In the genomic region with DNA sequence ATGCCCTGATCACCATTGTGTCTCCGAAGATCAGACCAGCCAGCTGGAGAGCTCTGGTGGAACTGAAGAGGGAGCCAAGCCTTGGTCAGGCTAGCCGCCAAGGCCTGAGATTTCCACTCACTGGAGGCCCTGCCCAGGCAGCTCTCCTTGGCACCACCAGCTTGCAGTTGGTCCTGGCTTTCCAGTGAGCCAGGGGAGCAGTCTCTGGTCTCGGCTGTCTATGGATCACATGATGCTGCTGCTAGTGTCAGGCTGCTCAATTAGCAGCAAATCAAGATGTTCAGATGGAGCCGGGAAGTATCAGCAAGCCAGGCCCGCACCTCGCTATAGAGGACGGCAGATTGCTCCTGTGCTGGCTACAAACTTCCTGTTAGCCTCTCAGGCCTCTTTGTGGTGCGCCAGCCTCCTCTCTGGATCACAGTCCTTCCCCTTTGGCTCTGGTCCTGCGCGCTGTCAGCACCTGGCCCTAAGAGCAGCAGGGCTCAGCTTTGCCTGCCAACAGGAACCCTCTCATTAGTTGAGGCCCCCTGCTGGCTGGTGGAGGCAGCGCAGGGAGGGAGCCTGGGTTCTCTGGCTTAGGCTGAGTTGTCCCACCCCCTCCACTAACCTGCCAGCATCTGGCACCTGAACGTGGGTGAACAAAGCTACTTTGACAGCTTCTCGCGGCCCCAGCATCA, we compare ENCODE assay signal across 8 mouse cellular contexts.
DNase-seq lines count a peak whose midpoint lies in the region; ATAC-seq lines count a peak whose summit lies in the region.

No protein-coding gene starts in this region.

- peaks cover 8% of the 10 kb centered on the region; the same call in 1 of the 2 replicates for H3K4me1 ChIP-seq in hindbrain, embryonic 12.5 days

- DNase-seq in adrenal gland, adult 8-10 months = peak; percentile 60
- DNase-seq in gastrocnemius, adult 18-20 months (ENCODE audit: low spot score) = peak; percentile 83
- peak; percentile 74 to 77 for DNase-seq in layer of hippocampus, postnatal 36 days
- DNase-seq in lung, postnatal 25 days (ENCODE audit: low spot score) = peak; percentile 86
- peak; percentile 73 to 77 for DNase-seq in right cerebral cortex, adult 2 months (ENCODE audit: low spot score in 2 of 2)

- peak overlapping the region; percentile 30; the same call in 1 of the 2 replicates for H3K4me2 ChIP-seq in hindbrain, embryonic 12.5 days (replicated peaks)

- no peaks in the 10 kb centered on the region for H3K9me3 ChIP-seq in hindbrain, embryonic 12.5 days (replicated peaks)

- H3K4me3 ChIP-seq in hindbrain, embryonic 12.5 days = no peak overlapping the region

- H3K36me3 ChIP-seq in hindbrain, embryonic 12.5 days = no peaks in the 10 kb centered on the region

- ATAC-seq in common myeloid progenitor, adult 5-6 weeks (replicated peaks; ENCODE audit: low read depth, poor library complexity, severe bottlenecking) = peak; percentile 92
- ATAC-seq in hindbrain, embryonic 12.5 days (ENCODE audit: low FRiP score) = peak; percentile 72
- no peak for ATAC-seq in erythroid progenitor cell, adult 5-6 weeks (replicated peaks; ENCODE audit: low FRiP score, poor library complexity, severe bottlenecking)

- H3K27ac ChIP-seq in hindbrain, embryonic 12.5 days = no peak overlapping the region

- no peaks in the 10 kb centered on the region for H3K27me3 ChIP-seq in hindbrain, embryonic 12.5 days

- 30% methylated on average over 14 of the region's 14 CpGs for whole genome bisulfite sequencing in hindbrain, embryonic 12.5 days

- no peak overlapping the region for H3K9ac ChIP-seq in hindbrain, embryonic 12.5 days
